Mouse (Mus musculus) intestine, embryonic 16.5 days (tissue): Measurements from ENCODE around the gene Opa3. TPM values are rescaled to one million over a fixed set of nuclear protein-coding genes. Genes with fewer than 3 reads are reported as not detected.

Experiments
- ATAC-seq: fragments of 200-750 bp; cut with Nextera tagmentation; 2 replicates; pipeline ENCODE4 v1.8.0; 2017; ENCODE audit warnings: moderate TSS enrichment, moderate library complexity
- H3K27ac ChIP-seq: fragments of 300-500 bp; sonication (generic); 2 replicates; pipeline ENCODE4 v1.5.1; 2014; ENCODE audit warnings: mild to moderate bottlenecking, low read length
- H3K27me3 ChIP-seq: fragments of 300-500 bp; sonication (generic); replicated peaks from 2 replicates; pipeline ENCODE4 v1.6.1; 2014; ENCODE audit warnings: low read length, control low read depth, mixed read lengths; ENCODE audit not compliant: control insufficient read depth, insufficient read depth
- H3K36me3 ChIP-seq: fragments of 300-500 bp; sonication (generic); 2 replicates; pipeline ENCODE4 v1.6.1; 2014; ENCODE audit warnings: low read length, control low read depth; ENCODE audit not compliant: control insufficient read depth, insufficient read depth
- H3K4me1 ChIP-seq: fragments of 300-500 bp; sonication (generic); 2 replicates; pipeline ENCODE4 v1.6.1; 2014; ENCODE audit warnings: low read length, control low read depth, mixed read lengths; ENCODE audit not compliant: control insufficient read depth, insufficient read depth
- H3K4me2 ChIP-seq: fragments of 300-500 bp; sonication (generic); 2 replicates; pipeline ENCODE4 v1.6.1; 2014; ENCODE audit warnings: low read depth, low read length, control low read depth
- H3K4me3 ChIP-seq: fragments of 300-500 bp; sonication (generic); 2 replicates; pipeline ENCODE4 v1.5.1; 2014; ENCODE audit warnings: mild to moderate bottlenecking, low read length
- H3K9ac ChIP-seq: fragments of 300-500 bp; sonication (generic); 2 replicates; pipeline ENCODE4 v1.6.1; 2014; ENCODE audit warnings: low read depth, low read length
- H3K9me3 ChIP-seq: fragments of 300-500 bp; sonication (generic); 2 replicates; pipeline ENCODE4 v1.6.1; 2016; ENCODE audit warnings: low read length, control low read depth; ENCODE audit not compliant: control insufficient read depth
- WGBS: fragments of 180-500 bp; shearing (Covaris S2); extraction: QIAGEN DNeasy Blood & Tissue Kit; methylation state at CpG from one replicate; pipeline ENCODE4 v1.1.7; 2014; 5-methylcytosine and 5-hydroxymethylcytosine counted together
- polyA plus RNA-seq: library from polyadenylated mRNA; unstranded; fragments of >200 nt; fragmentation: Nextera tagmentation; extraction: Ambion mirVana; gene quantifications from 2 replicates; pipeline ENCODE4 v1.2.1, GENCODE M21; 2015

Opa3 gene
- polyA plus RNA-seq, 1 experiment from 2014 or later, result 40.9 TPM

GRCm38 (mm10) chr7:19297794-19298193 is 69.7 kb downstream of the Opa3 start:
- no peak for ATAC-seq
- Histone ChIP-seq H3K4me3 (no peak overlapping the region), H3K27me3 (peaks cover 11% of the 10 kb centered on the region), H3K27ac (no peak overlapping the region), H3K4me1 (peaks cover 8% of the 10 kb centered on the region), H3K9me3 (no peaks in the 10 kb centered on the region), H3K36me3 (no peaks in the 10 kb centered on the region), H3K9ac (no peak overlapping the region), H3K4me2 (no peak overlapping the region)
- WGBS, result 91% methylated on average over 5 of the region's 5 CpGs

- no peak overlapping the region for H3K27ac ChIP-seq
- H3K27me3 ChIP-seq, result peaks cover 20% of the 10 kb centered on the region
- no peak for ATAC-seq
- no peaks in the 10 kb centered on the region for H3K36me3 ChIP-seq
- no peak overlapping the region for H3K9ac ChIP-seq
- H3K4me3 ChIP-seq, result no peak overlapping the region
- H3K4me1 ChIP-seq, result peaks cover 15% of the 10 kb centered on the region
- no peak overlapping the region for H3K4me2 ChIP-seq
- 22% methylated on average over 3 of the region's 3 CpGs for WGBS
- H3K9me3 ChIP-seq, result no peaks in the 10 kb centered on the region
These were observed 71.1 kb downstream of the Opa3 start for GRCm38 (mm10) chr7:19299194-19299593.

- Histone ChIP-seq H3K4me2 (peak overlapping the region; percentile 50), H3K9me3 (no peaks in the 10 kb centered on the region), H3K27me3 (peaks cover 33% of the 10 kb centered on the region), H3K4me1 (peaks cover 19% of the 10 kb centered on the region), H3K9ac (0 out of 2 replicates have a peak overlapping the region, but pooled peaks have one; percentile 16), H3K4me3 (peak overlapping the region; percentile 48), H3K27ac (no peak overlapping the region), H3K36me3 (no peaks in the 10 kb centered on the region)
- under 1% methylated on average over 29 of the region's 29 CpGs for WGBS
- peak; percentile 82 for ATAC-seq
These were observed 72.6 kb downstream of the Opa3 start for GRCm38 (mm10) chr7:19300501-19301421.

- Histone ChIP-seq H3K9me3 (no peaks in the 10 kb centered on the region), H3K36me3 (no peaks in the 10 kb centered on the region), H3K4me1 (peaks cover 19% of the 10 kb centered on the region), H3K4me3 (peak overlapping the region; percentile 48), H3K27me3 (peaks cover 42% of the 10 kb centered on the region), H3K27ac (no peak overlapping the region), H3K9ac (peak overlapping the region; percentile 42), H3K4me2 (peak overlapping the region; percentile 50)
- WGBS, result 8% methylated on average over 16 of the region's 16 CpGs
- no peak for ATAC-seq
These were observed 73.5 kb downstream of the Opa3 start for GRCm38 (mm10) chr7:19301461-19302263.

- Histone ChIP-seq H3K4me3 (peak overlapping the region; percentile 48; the same call in 1 of the 2 replicates), H3K9me3 (no peaks in the 10 kb centered on the region), H3K27ac (no peak overlapping the region), H3K36me3 (no peaks in the 10 kb centered on the region), H3K9ac (no peak overlapping the region), H3K27me3 (peaks cover 49% of the 10 kb centered on the region), H3K4me2 (peak overlapping the region; percentile 50; the same call in 1 of the 2 replicates), H3K4me1 (peaks cover 19% of the 10 kb centered on the region)
- ATAC-seq, result no peak
- 51% methylated on average over 13 of the region's 13 CpGs for WGBS
These were observed 74.3 kb downstream of the Opa3 start for GRCm38 (mm10) chr7:19302264-19303045.

GRCm38 (mm10) chr7:19303046-19303305 is 74.8 kb downstream of the Opa3 start:
- WGBS, result 78% methylated on average over 12 of the region's 12 CpGs
- no peak overlapping the region for H3K4me2 ChIP-seq
- peaks cover 23% of the 10 kb centered on the region for H3K4me1 ChIP-seq
- H3K27ac ChIP-seq, result no peak overlapping the region
- H3K4me3 ChIP-seq, result no peak overlapping the region
- no peaks in the 10 kb centered on the region for H3K36me3 ChIP-seq
- ATAC-seq, result no peak
- H3K9ac ChIP-seq, result no peak overlapping the region
- H3K27me3 ChIP-seq, result peaks cover 49% of the 10 kb centered on the region
- H3K9me3 ChIP-seq, result no peaks in the 10 kb centered on the region

- 2% methylated on average over 16 of the region's 16 CpGs for WGBS
- Histone ChIP-seq H3K27me3 (peaks cover 49% of the 10 kb centered on the region), H3K9me3 (no peaks in the 10 kb centered on the region), H3K4me1 (peaks cover 23% of the 10 kb centered on the region), H3K27ac (no peak overlapping the region), H3K4me2 (peak overlapping the region; percentile 43), H3K4me3 (peak overlapping the region; percentile 27), H3K36me3 (no peaks in the 10 kb centered on the region), H3K9ac (peak overlapping the region; percentile 11; the same call in 1 of the 2 replicates)
- no peak for ATAC-seq
These were observed 75.6 kb downstream of the Opa3 start for GRCm38 (mm10) chr7:19303770-19304169.

- Histone ChIP-seq H3K4me2 (peak overlapping the region; percentile 63), H3K36me3 (no peaks in the 10 kb centered on the region), H3K4me1 (peaks cover 27% of the 10 kb centered on the region), H3K27me3 (peaks cover 49% of the 10 kb centered on the region), H3K9me3 (no peaks in the 10 kb centered on the region), H3K27ac (no peak overlapping the region), H3K9ac (peak overlapping the region; percentile 58), H3K4me3 (peak overlapping the region; percentile 38)
- WGBS, result 2% methylated on average over 48 of the region's 48 CpGs
- no peak for ATAC-seq
These were observed 76.6 kb downstream of the Opa3 start for GRCm38 (mm10) chr7:19304501-19305412.
